Mouse (Mus musculus) neural tube, embryonic 11.5 days (tissue): ENCODE results near the gene Calml4. TPM values are rescaled to one million over a fixed set of nuclear protein-coding genes. Genes with fewer than 3 reads are reported as not detected.

Experiments used
- ATAC-seq: fragments of 200-750 bp; cut with Nextera tagmentation; 2 replicates; pipeline ENCODE4 v1.8.0; 2017; ENCODE audit warnings: moderate number of reproducible peaks, mild to moderate bottlenecking, moderate TSS enrichment, moderate library complexity; ENCODE audit not compliant: insufficient read depth, low FRiP score, low TSS enrichment
- DNase-seq: peaks from one replicate; pipeline ENCODE4 v3.0.0-alpha.2; 2015; ENCODE audit warnings: low spot score
- H3K27ac ChIP-seq: fragments of 300-500 bp; sonication (generic); 2 replicates; pipeline ENCODE4 v1.5.1; 2014; ENCODE audit warnings: low read depth, mild to moderate bottlenecking, low read length
- H3K27me3 ChIP-seq: fragments of 300-500 bp; sonication (generic); 2 replicates; pipeline ENCODE4 v1.6.1; 2014; ENCODE audit warnings: mild to moderate bottlenecking, low read length, mixed read lengths; ENCODE audit not compliant: control insufficient read depth, insufficient read depth
- H3K36me3 ChIP-seq: fragments of 300-500 bp; sonication (generic); 2 replicates; pipeline ENCODE4 v1.6.1; 2014; ENCODE audit warnings: mild to moderate bottlenecking, low read length, moderate library complexity, mixed read lengths; ENCODE audit not compliant: control insufficient read depth, insufficient read depth
- H3K4me1 ChIP-seq: fragments of 300-500 bp; sonication (generic); 2 replicates; pipeline ENCODE4 v1.6.1; 2014; ENCODE audit warnings: low read length, mixed read lengths; ENCODE audit not compliant: control insufficient read depth, insufficient read depth
- H3K4me2 ChIP-seq: fragments of 300-500 bp; sonication (generic); 2 replicates; pipeline ENCODE4 v1.6.1; 2014; ENCODE audit warnings: low read depth, mild to moderate bottlenecking, moderate library complexity
- H3K4me3 ChIP-seq: fragments of 300-500 bp; sonication (generic); 2 replicates; pipeline ENCODE4 v1.5.1; 2014; ENCODE audit warnings: low read depth, low read length
- H3K9ac ChIP-seq: fragments of 300-500 bp; sonication (generic); 2 replicates; pipeline ENCODE4 v1.6.1; 2014; ENCODE audit warnings: mild to moderate bottlenecking, low read length
- H3K9me3 ChIP-seq: fragments of 300-500 bp; sonication (generic); 2 replicates; pipeline ENCODE4 v1.6.1; 2016; ENCODE audit warnings: low read length; ENCODE audit not compliant: control insufficient read depth
- WGBS: fragments of 180-500 bp; shearing (Covaris S2); extraction: QIAGEN DNeasy Blood & Tissue Kit; methylation state at CpG from one replicate; pipeline ENCODE4 v1.1.7; 2014; 5-methylcytosine and 5-hydroxymethylcytosine counted together
- polyA plus RNA-seq: library from polyadenylated mRNA; unstranded; fragments of >200 nt; fragmentation: Nextera tagmentation; extraction: Ambion mirVana; gene quantifications from 2 replicates; pipeline ENCODE4 v1.2.1, GENCODE M21; 2014

Calml4 gene
- 1.4 and 1.8 TPM in 2 replicates for polyA plus RNA-seq

- Histone ChIP-seq H3K4me2 (0 out of 2 replicates have a peak within 1 kb of the TSS, but pooled peaks have one; percentile 3), H3K4me3 (no peak within 1 kb of the TSS), H3K4me1 (peaks cover 14% of the 10 kb centered on the region), H3K27ac (no peak within 1 kb of the TSS), H3K9me3 (no peaks in the 10 kb centered on the region), H3K27me3 (no peaks in the 10 kb centered on the region), H3K9ac (no peak within 1 kb of the TSS), H3K36me3 (no peaks in the 10 kb centered on the region)
- DNase-seq (peak; percentile 47), ATAC-seq (no peak)
- WGBS = 41% methylated on average over 20 of the region's 20 CpGs
These were observed at the start of gene Calml4 for GRCm38 (mm10) chr9:62857719-62858261. Gene Calml4, plus strand, starts transcription at chr9:62858080.

GRCm38 (mm10) chr9:62810095-62810494, 47.8 kb upstream of the Calml4 start:
- Histone ChIP-seq H3K9ac (peak overlapping the region; percentile 94), H3K4me3 (peak overlapping the region; percentile 80), H3K9me3 (no peaks in the 10 kb centered on the region), H3K36me3 (no peaks in the 10 kb centered on the region), H3K4me1 (peaks cover 13% of the 10 kb centered on the region), H3K4me2 (peak overlapping the region; percentile 87), H3K27ac (no peak overlapping the region), H3K27me3 (no peaks in the 10 kb centered on the region)
- ATAC-seq (no peak), DNase-seq (no peak)
- 24% methylated on average over 8 of the region's 8 CpGs for WGBS

- peak overlapping the region; percentile 80 for H3K4me3 ChIP-seq
These were observed 47.1 kb upstream of the Calml4 start for GRCm38 (mm10) chr9:62810543-62811515.

GRCm38 (mm10) chr9:62811516-62812121, 46.3 kb upstream of the Calml4 start, which contains the start of gene Fem1b:
Gene Fem1b, minus strand, starts transcription at chr9:62811934.
- Histone ChIP-seq H3K4me3 (peak within 1 kb of the TSS; percentile 80), H3K9me3 (no peaks in the 10 kb centered on the region), H3K27ac (peak within 1 kb of the TSS; percentile 94), H3K36me3 (no peaks in the 10 kb centered on the region), H3K9ac (peak within 1 kb of the TSS; percentile 94), H3K4me2 (peak within 1 kb of the TSS; percentile 87), H3K4me1 (peaks cover 13% of the 10 kb centered on the region), H3K27me3 (no peaks in the 10 kb centered on the region)
- ATAC-seq (peak; percentile 93), DNase-seq (peak; percentile 92)
- WGBS = under 1% methylated on average over 66 of the region's 68 CpGs

More at GRCm38 (mm10) chr9:62810543-62811515, 47.1 kb upstream of the Calml4 start:
- DNase-seq = no peak
- no peaks in the 10 kb centered on the region for H3K27me3 ChIP-seq
- peak overlapping the region; percentile 94 for H3K9ac ChIP-seq
- peak; percentile 72 for ATAC-seq
- no peaks in the 10 kb centered on the region for H3K36me3 ChIP-seq
- H3K4me1 ChIP-seq = peaks cover 13% of the 10 kb centered on the region
- WGBS = under 1% methylated on average over 58 of the region's 58 CpGs
- peak overlapping the region; percentile 87 for H3K4me2 ChIP-seq
- H3K9me3 ChIP-seq = no peaks in the 10 kb centered on the region
- peak overlapping the region; percentile 94 for H3K27ac ChIP-seq

- ATAC-seq (no peak), DNase-seq (no peak)
- 14% methylated on average over 14 of the region's 14 CpGs for WGBS
- Histone ChIP-seq H3K4me1 (peaks cover 13% of the 10 kb centered on the region), H3K4me2 (peak overlapping the region; percentile 87), H3K9me3 (no peaks in the 10 kb centered on the region), H3K27me3 (no peaks in the 10 kb centered on the region), H3K27ac (peak overlapping the region; percentile 94), H3K9ac (peak overlapping the region; percentile 94), H3K4me3 (peak overlapping the region; percentile 80), H3K36me3 (no peaks in the 10 kb centered on the region)
These were observed 45.4 kb upstream of the Calml4 start for GRCm38 (mm10) chr9:62812216-62813049.

GRCm38 (mm10) chr9:62814751-62815150, 43.1 kb upstream of the Calml4 start:
- no peak for DNase-seq
- no peak overlapping the region for H3K4me3 ChIP-seq
- no peaks in the 10 kb centered on the region for H3K36me3 ChIP-seq
- no peaks in the 10 kb centered on the region for H3K27me3 ChIP-seq
- 89% methylated on average over 2 of the region's 2 CpGs for WGBS
- peaks cover 3% of the 10 kb centered on the region for H3K4me1 ChIP-seq
- no peak overlapping the region for H3K9ac ChIP-seq
- H3K9me3 ChIP-seq = no peaks in the 10 kb centered on the region
- H3K27ac ChIP-seq = no peak overlapping the region
- ATAC-seq = no peak
- H3K4me2 ChIP-seq = no peak overlapping the region

- ATAC-seq = no peak
- H3K4me2 ChIP-seq = no peak overlapping the region
- no peak overlapping the region for H3K27ac ChIP-seq
- no peak overlapping the region for H3K9ac ChIP-seq
- DNase-seq = no peak
- 88% methylated on average over 9 of the region's 9 CpGs for WGBS
- no peaks in the 10 kb centered on the region; the same call in 1 of the 2 replicates for H3K4me1 ChIP-seq
- no peaks in the 10 kb centered on the region for H3K27me3 ChIP-seq
- H3K36me3 ChIP-seq = no peaks in the 10 kb centered on the region
- H3K4me3 ChIP-seq = no peak overlapping the region
- no peaks in the 10 kb centered on the region for H3K9me3 ChIP-seq
These were observed 41.4 kb upstream of the Calml4 start for GRCm38 (mm10) chr9:62816323-62817098.
